Mouse (Mus musculus) kidney, postnatal 10 days (tissue): Measurements from ENCODE around the gene Gm10563.

Experiments
- DNase-seq: peaks from one replicate; pipeline ENCODE4 v3.0.0; 2021; ENCODE audit warnings: mixed read lengths

Gene Gm10563

DNA sequence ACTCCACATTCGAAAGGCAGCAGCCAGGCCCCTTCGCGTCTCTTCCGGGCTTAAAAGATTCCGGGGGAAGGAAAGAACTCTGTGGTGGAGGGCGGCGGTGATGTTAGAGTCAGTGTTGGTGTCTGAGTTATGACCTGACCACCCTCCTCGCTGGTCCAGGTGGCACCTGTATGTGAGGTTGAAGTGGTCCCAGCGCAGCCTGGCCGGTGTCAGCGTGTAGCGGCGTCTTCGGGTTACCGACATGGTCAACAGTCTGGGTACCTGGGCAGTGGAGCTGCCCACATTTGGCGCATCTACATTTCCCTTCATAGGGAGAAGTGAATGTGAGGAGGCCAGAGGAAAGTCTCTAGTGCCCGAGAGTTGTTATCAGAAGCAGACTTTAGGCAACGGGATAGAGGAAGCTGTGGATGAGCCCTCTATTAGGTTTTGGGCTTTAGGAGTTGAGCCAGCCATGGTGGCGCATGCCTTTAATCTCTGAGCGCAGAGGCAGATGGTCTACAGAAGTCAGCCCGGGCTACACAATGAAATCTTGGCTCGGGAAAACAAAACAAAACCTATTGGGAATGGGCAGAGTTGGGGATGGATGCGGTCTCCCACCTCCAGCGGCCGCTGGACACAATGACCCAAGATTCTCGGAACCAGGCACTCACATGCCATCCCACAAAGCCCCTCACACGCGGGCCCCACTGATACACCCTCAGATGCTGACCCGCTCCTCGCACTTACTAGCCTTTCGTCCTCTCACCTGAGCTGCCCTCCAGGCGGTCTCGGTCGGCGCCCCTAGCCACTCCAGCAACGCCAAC is 7.3 kb upstream of the Gm10563 start:
- DNase-seq: no peak

DNA sequence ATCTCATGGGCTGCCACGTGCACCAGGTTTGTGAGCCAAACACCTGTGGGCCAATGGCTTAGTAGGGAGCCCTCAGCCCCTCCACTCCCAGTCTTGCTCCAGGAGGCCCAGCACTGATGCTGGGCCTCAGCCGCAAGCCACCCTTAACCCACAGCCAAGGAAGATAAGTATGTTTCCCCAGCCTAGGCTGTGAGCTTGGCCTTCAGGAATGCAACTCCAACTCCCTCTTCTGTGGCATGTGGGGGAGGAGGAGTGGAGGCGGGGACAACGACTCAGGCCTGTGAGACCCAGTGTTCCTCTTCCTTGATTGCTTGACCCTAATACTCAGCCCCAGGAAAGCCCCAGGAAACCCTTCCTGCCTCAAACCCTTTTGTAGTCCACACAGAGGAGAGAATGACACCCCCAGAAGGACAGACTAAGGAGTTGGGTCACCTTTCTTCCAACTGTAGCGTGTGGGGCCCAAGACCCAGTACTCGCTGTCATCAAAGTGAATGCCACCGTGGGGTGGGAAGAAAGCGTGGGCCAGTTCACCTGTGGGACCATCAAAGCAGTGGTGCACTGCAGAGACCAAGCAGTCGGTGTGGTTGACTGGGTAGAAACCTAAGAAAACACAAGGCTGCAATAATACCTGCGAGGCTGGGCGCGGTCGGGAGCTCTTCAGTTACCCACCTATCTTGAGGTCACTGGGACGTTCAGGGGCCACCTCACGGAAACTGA is 6.5 kb upstream of the Gm10563 start:
- DNase-seq: peak; percentile 73

- no peak for DNase-seq
Observed at GRCm38 (mm10) chr4:155649355-155649754, 4.1 kb upstream of the Gm10563 start.

DNA sequence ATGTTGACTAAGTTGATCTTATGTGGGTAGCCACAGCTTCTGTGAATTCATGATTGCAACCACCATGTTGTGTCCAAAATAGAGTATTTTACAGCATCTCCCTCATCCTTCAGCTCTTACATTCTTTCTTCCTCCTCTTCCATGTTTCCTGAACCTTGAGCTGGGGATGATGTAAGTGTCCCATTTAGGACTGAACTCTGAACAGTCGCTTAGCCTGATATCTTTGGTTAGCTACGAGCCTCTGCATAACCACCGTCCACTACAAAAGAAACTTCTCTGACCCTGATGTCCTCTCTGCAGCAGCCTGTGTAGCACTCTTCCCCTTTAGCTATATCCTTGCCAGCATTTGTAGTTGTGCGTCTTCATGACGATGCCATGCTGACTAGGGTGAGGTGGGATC is 513 bp upstream of the Gm10563 start:
- no peak for DNase-seq

GRCm38 (mm10) chr4:155643531-155643930 is 1.7 kb downstream of the Gm10563 start:
- peak; percentile 46 for DNase-seq

DNA sequence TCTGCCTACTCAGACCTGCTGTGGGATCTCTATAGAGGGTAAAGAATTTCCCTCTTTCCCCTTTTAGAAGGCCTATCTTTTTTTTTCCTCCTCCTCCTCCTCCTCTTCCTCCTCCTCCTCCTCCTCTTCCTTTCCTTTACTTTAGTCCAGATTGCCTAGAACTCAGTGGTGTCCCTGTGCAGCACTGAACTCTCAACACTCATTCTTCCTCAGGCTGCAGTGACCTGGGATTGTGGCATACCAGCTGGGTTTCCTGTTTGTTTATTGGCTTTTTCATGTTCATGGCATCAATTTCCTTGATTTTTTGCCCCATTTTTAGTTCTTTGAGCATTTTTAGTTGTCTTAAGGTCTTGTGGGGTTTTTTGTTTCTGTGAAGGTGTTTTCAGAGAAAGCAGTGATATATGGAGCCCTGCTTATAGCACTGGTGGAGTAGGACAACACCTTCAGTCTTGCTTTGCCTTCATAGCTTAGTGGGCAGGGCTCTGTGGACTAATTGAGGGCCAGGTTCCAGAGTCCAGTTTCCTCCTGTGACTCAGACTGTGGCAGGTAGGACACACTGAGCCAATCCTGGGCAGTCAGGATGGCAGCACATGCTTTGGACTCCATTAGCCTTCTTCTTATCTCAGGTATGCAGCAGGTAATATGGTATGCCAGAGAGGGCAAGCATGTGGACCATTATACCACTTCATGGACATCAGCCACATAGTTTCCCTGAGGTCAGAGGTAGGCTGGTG is 9.3 kb downstream of the Gm10563 start:
- DNase-seq: no peak

DNA sequence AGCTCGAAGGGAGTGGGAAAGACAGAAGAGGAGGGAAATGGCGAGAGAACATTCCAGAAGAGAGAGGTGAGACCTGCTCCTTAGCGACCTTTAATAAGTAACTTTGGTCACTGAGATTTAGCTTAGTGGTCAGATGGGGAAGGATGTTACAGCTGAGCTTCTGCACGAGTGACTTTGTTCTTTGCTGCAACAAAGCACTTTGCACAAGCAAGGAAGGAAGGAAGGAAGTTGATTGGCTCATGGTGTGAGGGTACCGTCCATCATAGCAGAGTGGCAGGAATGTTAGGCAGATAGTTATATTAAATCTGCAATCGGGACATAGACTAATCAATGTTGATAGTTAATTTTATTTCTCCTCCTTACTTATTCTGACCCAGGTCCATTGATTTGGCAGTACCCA is 14.9 kb downstream of the Gm10563 start:
- DNase-seq: no peak

DNA sequence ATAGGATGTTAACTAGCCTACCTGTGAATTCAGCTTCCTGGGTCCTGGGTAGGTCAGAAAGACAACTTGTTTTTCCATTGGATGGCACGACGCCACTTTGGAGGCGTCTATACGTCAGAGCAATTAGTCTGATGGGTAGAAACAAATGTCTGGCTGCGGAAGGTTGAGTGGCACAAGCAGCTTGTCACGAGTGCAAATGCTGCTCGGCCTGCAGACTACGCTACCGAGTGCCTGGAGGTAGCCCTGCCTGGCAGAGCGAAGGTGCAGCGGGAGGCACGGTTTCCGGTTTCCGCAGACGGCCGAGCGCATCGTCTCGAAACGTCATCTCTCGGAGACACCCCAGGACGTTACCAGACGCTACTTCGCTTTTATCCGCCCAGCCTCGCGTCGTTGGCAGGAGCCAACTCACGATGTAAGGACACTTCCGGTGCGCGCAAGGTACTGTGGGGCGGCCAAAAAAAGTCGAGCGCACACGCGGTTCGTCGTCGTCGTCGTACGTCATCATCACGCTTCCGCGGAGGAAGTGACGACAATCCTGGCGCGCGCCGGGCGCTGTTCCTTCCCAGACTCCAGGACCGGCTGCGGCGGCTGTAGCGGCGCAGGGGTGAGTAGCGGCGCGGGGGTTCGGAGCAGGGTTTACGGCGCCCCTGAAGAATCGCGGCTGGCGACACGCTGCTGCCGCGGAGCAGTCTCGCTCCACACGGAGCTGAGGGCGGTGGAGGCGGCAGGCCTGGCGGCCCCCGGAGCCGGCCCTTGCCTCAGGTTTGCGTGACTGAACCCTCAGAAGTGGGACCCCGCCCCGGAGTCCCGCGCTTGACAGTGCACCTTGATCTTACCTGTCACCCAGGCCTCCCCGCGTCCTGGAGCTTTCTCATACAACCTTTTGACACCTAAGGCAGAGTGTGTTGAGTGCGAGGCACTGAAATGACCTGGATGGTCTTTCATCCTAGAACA is 20.6 kb downstream of the Gm10563 start, which contains the start of gene Cdk11b:
Gene Cdk11b (plus strand): TSS at position 517 of the 954 bp plus-strand sequence.
- peak; percentile 98 for DNase-seq

- DNase-seq: no peak
Observed at GRCm38 (mm10) chr4:155618321-155618720, 26.9 kb downstream of the Gm10563 start.

GRCm38 (mm10) chr4:155613264-155613663 is 31.9 kb downstream of the Gm10563 start:
- DNase-seq: no peak

- no peak for DNase-seq
Observed at GRCm38 (mm10) chr4:155611860-155612259, 33.3 kb downstream of the Gm10563 start.

GRCm38 (mm10) chr4:155606825-155607224 is 38.4 kb downstream of the Gm10563 start:
- no peak for DNase-seq

GRCm38 (mm10) chr4:155605132-155605531 is 40.1 kb downstream of the Gm10563 start:
- DNase-seq: no peak

GRCm38 (mm10) chr4:155603801-155604200 is 41.4 kb downstream of the Gm10563 start:
- DNase-seq: no peak

- DNase-seq: no peak
Observed at GRCm38 (mm10) chr4:155602753-155603152, 42.5 kb downstream of the Gm10563 start.

- DNase-seq: no peak
Observed at GRCm38 (mm10) chr4:155601997-155602456, 43.2 kb downstream of the Gm10563 start.

GRCm38 (mm10) chr4:155601091-155601996 is 43.9 kb downstream of the Gm10563 start, which contains the start of gene Slc35e2:
Gene Slc35e2, plus strand, starts transcription at chr4:155601416.
- DNase-seq: peak; percentile 99

- DNase-seq: no peak
Observed at GRCm38 (mm10) chr4:155599901-155600825, 45.0 kb downstream of the Gm10563 start.

GRCm38 (mm10) chr4:155598536-155598935 is 46.7 kb downstream of the Gm10563 start:
- no peak for DNase-seq

GRCm38 (mm10) chr4:155596606-155597005 is 48.6 kb downstream of the Gm10563 start:
- no peak for DNase-seq
